Mouse (Mus musculus): ENCODE measurements around the gene Lhx4.

The Lhx4 gene

GRCm38 (mm10) chr1:155742411-155743363 lies 8.8 kb downstream of the Lhx4 start:
- no peak for DNase-seq (ENCODE audit: low spot score)

- DNase-seq (ENCODE audit: low spot score) = no peak
Measured at GRCm38 (mm10) chr1:155741988-155742387, 9.5 kb downstream of the Lhx4 start.

- no peak for DNase-seq (ENCODE audit: low spot score)
Measured at GRCm38 (mm10) chr1:155741378-155741945, 10.0 kb downstream of the Lhx4 start.

- no peak for DNase-seq (ENCODE audit: low spot score)
Measured at GRCm38 (mm10) chr1:155740622-155741377, 10.7 kb downstream of the Lhx4 start.

GRCm38 (mm10) chr1:155737809-155738383 lies 13.6 kb downstream of the Lhx4 start:
- DNase-seq (ENCODE audit: low spot score) = no peak

- no peak for DNase-seq (ENCODE audit: low spot score)
Measured at GRCm38 (mm10) chr1:155737017-155737808, 14.3 kb downstream of the Lhx4 start.

- no peak for DNase-seq (ENCODE audit: low spot score)
Measured at GRCm38 (mm10) chr1:155736096-155736825, 15.2 kb downstream of the Lhx4 start.

- DNase-seq (ENCODE audit: low spot score) = peak; percentile 6
Measured at GRCm38 (mm10) chr1:155731156-155731555, 20.3 kb downstream of the Lhx4 start.

- DNase-seq (ENCODE audit: low spot score) = no peak
Measured at GRCm38 (mm10) chr1:155729113-155729795, 22.2 kb downstream of the Lhx4 start.

- DNase-seq (ENCODE audit: low spot score) = no peak
Measured at GRCm38 (mm10) chr1:155727830-155728229, 23.7 kb downstream of the Lhx4 start.

- no peak for DNase-seq (ENCODE audit: low spot score)
Measured at GRCm38 (mm10) chr1:155725876-155726275, 25.6 kb downstream of the Lhx4 start.

- no peak for DNase-seq (ENCODE audit: low spot score)
Measured at GRCm38 (mm10) chr1:155724301-155724700, 27.2 kb downstream of the Lhx4 start.

GRCm38 (mm10) chr1:155722185-155722584 lies 29.3 kb downstream of the Lhx4 start:
- peak; percentile 59 for DNase-seq (ENCODE audit: low spot score)

- peak; percentile 68 for DNase-seq (ENCODE audit: low spot score)
Measured at GRCm38 (mm10) chr1:155721443-155721842, 30.0 kb downstream of the Lhx4 start.

- DNase-seq (ENCODE audit: low spot score) = no peak
Measured at GRCm38 (mm10) chr1:155720006-155720405, 31.5 kb downstream of the Lhx4 start.

- DNase-seq (ENCODE audit: low spot score) = no peak
Measured at GRCm38 (mm10) chr1:155718851-155719250, 32.6 kb downstream of the Lhx4 start.

GRCm38 (mm10) chr1:155717301-155717700 lies 34.2 kb downstream of the Lhx4 start:
- DNase-seq (ENCODE audit: low spot score) = no peak

- DNase-seq (ENCODE audit: low spot score) = no peak
Measured at GRCm38 (mm10) chr1:155715366-155715765, 36.1 kb downstream of the Lhx4 start.

- peak; percentile 82 for DNase-seq (ENCODE audit: low spot score)
Measured at GRCm38 (mm10) chr1:155713306-155713705, 38.2 kb downstream of the Lhx4 start.

GRCm38 (mm10) chr1:155704182-155704581 lies 47.3 kb downstream of the Lhx4 start:
- DNase-seq (ENCODE audit: low spot score) = no peak

Data from adipocyte (in vitro differentiated cells).